Mouse (Mus musculus): ENCODE results near the gene Epn3.

DNA sequence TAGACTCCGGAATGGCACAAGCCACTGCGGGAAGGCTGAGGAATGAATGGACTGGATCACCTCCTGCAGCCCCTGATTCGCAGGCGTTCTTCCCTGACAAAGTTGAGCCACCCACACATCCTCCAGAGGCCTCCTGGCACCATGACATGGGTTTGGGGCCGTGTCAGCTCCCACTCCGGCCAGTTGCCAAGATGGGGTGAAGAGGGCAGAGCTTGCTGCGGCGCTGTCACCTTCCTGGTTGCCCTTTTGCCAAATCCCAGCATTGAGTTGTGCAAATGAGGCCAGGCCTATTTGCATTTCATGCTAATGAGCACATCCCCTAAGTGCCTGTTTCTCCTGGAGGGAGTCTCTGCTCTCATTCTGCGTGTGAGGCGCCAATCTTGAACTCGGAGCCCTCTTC is 24.1 kb downstream of the Epn3 start:
- TF ChIP-seq POLR2A (IDR thresholded peaks at IDR 0.05; ENCODE audit: control insufficient read depth, low read depth, low read length) (no peak), CTCF (IDR thresholded peaks at IDR 0.05; ENCODE audit: control insufficient read depth, insufficient read depth, insufficient replicate concordance, low read depth, low read length) (no peak)
